Mouse (Mus musculus) 3T3-L1 (cell line): ENCODE data around the gene Pagr1b.

ENCODE experiments used
- DNase-seq: peaks from one replicate; pipeline ENCODE4 v3.0.0-alpha.2; 2015; ENCODE audit warnings: low read depth, low spot score

Gene Pagr1b

DNA sequence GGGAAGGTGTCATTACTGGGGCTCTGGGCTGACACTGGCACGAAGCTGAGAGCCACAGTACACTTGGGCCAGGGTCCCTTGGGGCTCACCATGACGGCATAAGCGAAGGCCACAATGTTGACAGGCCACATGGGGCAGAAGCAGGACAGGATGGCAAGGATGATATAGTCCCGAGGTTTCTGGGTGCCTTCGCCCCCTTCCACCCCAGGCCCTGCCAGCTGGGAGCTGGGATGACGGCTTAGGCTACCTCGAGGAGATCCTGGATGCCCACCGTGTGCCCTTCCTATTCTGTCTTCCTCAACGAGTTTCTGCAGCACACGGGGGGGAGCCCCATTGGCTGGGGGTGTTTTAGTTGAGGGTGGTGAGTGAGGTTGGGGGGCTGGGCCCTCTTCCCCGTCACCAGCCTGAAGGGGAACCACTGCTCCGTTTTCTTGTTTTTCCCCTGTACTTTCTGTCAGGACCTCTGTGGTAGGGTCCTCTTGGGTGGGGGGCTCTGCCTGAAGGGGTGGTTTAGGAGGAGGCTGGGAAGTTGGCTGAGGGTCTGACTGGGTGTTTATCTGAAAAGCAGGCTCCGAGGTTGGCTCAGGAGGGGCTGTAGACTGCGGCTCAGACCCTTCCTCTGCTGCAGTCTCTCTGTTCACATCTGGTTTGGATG, 3.1 kb upstream of the Pagr1b start:
- DNase-seq: no peak

GRCm38 (mm10) chr7:127018416-127019305, 2.4 kb upstream of the Pagr1b start:
- no peak for DNase-seq

- no peak for DNase-seq
Observed at GRCm38 (mm10) chr7:127017950-127018345, 1.7 kb upstream of the Pagr1b start.

DNA sequence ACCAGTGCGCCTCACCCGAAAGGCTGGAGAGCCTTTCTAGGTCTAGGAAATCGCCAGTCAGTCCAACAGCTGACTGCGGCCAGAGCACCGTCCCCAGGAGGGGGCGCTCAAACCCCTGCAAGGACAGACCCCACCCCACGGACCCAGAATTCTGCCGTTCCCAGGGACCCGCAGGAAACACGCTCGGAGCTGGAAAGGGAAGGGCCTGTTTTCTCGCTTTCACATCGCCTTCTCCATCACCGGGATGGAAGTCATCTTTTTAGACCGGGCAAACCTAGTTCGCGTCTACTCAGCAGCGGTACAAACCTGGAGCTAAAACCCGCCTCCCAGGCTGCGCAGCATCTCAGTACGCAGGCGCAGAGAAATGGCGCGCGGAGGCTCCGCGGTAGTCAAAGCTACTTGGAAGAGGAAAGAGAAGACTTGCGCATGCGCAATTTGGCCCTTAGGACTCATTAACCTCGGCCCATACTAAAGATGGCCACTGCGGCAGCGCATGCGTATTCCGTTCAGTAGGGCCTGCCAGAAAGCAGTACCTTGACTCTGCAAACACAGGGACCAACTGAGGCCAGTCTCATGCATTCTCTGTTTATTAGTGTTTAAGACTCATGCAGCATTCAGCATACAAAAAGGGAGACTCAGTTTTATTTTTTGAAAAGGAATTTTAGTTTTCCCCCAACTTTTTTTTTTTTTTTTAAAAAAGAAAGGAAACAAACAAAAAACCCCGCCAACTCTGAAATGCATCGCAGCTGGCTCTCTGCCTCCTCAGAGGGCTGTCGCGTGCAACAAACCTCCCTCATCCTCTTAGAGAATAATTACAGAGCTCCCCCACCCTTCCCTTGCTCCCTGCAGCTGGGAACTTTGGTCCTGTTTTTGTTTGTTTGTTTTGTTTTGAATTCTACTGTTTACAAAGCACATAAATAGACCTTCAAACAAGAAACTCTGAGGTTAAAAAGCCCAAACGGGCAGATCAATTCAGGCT, 976 bp upstream of the Pagr1b start, which contains the start of gene Pagr1a:
Pagr1a (minus strand) TSS at position 382 of the 979 bp plus-strand sequence.
- DNase-seq: peak; percentile 99

- peak; percentile 67 for DNase-seq
Observed at GRCm38 (mm10) chr7:127016486-127016938, 228 bp upstream of the Pagr1b start.

DNA sequence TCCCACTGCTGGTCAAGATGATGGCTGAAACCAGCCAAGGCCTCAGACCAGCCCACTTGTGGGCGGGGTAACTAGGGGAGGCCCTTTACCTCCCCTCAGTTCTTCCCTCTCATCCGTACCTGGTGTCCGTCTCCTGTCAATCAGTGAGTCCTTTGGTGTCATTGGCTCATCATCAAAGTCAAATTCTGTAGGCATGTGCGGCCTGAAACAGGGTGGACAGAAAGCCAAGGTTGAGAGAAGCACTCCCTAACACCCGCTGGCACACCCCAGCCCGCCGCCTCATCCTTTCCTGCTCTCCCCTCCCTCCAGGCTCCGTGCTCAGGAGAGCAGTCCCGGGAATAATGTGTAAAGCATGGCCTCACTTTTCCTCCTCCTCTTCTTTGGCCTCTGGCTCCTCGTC, 203 bp downstream of the Pagr1b start:
- peak; percentile 80 for DNase-seq

- no peak for DNase-seq
Observed at GRCm38 (mm10) chr7:127014993-127015392, 1.3 kb downstream of the Pagr1b start.

DNA sequence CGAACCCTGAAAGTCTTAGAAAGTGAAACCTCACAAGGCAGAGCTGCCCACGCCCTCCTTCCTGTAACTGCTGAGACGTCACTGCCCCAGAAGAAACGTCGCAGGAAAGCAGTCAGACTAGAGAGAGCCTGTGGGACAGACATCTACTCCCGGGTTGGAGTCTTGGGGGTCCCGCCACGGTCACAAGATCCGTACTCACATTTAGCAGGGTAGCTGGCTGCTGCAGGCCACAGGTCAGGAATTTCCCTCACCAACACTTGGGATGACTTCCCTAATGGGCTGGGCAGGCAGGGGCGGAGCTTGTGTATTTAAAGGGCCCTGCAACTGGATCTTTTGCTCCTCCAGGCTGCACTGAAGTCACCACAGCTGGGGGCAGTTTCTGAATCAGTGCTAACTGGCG, 2.0 kb downstream of the Pagr1b start, which contains the start of gene Mvp:
Mvp (minus strand) TSS at position 302 of the 400 bp plus-strand sequence.
- DNase-seq: peak; percentile 78

- DNase-seq: no peak
Observed at GRCm38 (mm10) chr7:127013385-127013784, 2.9 kb downstream of the Pagr1b start.

GRCm38 (mm10) chr7:127012845-127013244, 3.4 kb downstream of the Pagr1b start:
- DNase-seq: no peak

GRCm38 (mm10) chr7:127012374-127012773, 3.9 kb downstream of the Pagr1b start:
- peak; percentile 30 for DNase-seq

DNA sequence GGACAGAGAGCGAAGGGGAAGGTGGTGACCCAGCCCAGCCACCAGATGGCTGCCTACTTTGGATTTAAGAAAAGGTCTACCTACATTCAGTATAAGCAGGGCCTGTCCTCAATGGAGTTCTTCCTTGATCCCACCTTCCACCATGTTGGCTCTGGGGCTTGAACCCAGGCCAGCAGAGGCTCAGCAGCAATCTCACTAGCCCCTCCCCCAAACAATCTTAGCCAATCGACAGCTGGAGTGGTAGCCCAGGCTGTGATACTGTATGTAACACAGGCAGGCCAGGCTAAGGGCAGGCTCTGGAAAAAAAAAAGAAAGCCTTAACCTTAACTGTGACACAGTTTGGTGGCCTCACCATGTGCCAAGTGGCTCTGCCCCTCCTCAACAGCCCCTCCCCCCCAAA, 4.6 kb downstream of the Pagr1b start:
- no peak for DNase-seq

DNA sequence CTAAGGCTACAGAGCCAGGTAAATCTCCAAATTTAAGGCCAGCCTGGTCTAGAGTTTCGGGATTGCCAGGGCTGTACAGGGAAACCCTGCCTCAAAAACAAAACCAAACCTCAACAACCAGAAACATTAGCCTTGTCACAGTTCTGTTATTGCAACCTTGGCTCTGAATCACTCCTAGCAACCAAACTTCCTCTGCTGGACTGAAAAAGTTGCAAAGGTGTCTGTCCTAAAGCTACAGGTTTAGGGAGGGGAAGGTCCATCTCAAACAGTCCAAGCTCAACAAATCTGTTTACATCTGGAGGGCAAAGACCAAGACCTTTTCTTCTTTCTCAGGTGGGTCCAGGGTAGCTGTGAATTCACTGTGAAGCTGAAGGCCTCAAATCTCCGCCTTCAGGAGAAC, 5.2 kb downstream of the Pagr1b start:
- DNase-seq: no peak

- no peak for DNase-seq
Observed at GRCm38 (mm10) chr7:127009307-127010085, 6.8 kb downstream of the Pagr1b start.

GRCm38 (mm10) chr7:127008239-127009019, 7.9 kb downstream of the Pagr1b start:
- DNase-seq: peak; percentile 82

DNA sequence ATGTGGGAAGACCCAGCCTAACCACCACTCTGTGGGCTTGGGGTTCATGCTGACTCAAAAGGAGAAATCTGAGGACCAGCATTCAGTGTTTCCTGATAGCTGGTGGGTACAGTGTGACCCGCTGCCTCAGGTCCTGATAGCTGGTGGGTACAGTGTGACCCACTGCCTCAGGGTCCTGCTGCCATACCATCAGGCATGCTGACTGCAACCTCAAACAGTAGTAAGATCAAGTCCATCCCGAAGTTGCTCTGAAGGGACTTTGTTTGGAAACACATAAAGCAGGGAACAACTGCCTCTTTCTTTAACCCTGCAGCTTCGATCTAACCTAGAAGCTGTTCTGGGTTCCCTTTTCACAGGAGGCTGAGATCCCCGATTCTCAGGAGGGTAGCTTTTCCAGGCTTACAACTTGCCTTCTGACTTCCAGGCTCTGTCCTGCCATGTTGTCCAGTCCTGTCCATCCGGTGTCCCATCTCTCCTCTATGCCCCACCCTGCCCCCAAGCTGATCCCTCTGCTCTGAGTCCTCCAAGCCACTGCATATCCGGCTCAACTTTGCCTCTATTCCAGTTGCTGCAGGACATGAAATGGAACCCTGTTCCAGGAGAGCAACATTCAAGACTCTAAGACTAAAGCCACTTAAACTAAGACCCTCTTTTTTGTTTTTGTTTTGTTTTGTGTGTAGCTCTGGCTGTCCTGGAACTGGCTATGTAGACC, 8.8 kb downstream of the Pagr1b start:
- DNase-seq: no peak

DNA sequence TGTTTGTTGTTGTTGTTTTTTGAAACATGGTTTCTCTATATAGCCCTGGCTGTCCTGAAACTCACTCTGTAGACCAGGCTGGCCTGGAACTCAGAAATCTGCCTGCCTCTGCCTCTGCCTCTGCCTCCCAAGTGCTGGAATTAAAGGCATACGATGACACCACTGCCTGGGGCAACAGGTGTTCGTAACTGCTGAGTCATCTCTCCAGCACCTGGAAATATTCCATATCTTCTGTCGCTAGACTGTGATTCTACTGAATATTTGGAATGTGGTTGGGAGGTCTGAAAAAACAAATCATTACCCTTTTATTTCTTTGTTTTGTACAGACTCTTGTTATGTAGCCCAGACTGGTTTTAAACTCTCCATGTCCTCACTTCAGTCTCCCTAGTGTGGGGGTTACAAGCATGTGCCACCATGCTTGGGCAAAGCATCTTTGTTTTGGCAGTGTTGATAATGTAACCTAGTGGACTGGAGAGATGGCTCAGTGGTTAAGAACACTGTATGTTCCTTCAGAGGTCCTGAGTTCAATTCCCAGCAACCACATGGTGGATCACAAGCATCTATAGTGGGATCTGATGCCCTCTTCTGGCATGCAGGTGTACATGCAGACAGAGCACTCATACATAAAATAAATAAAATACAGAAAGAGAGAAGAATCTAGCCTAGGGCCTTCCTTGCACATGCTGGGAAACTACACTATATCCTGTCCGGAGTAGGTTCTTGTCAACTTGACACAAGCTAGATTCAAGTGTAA, 12.0 kb downstream of the Pagr1b start:
- DNase-seq: no peak

DNA sequence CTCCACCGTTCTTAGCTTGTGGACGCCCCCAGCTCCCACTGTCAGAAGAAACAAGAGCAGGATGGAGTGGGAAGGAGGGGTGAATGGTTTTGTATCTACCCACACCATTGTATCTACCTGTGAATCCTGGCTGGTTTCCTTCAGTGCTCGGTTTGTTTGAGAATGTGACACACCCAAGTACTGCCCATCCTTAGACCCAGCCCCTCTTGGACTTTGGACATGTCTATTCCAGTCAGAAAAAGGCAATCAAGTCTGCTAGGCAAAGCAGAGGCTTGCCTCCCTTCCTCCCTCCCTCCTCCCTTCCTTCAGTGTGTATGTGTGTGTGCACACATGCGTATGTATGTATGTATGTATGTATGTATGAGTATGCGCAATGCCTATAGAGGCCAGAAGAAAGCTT, 12.7 kb downstream of the Pagr1b start:
- no peak for DNase-seq

- no peak for DNase-seq
Observed at GRCm38 (mm10) chr7:126999568-126999967, 16.7 kb downstream of the Pagr1b start.
